Mouse (Mus musculus) liver, embryonic 15.5 days (tissue): ENCODE data around the gene Pdxk. TPM values are rescaled to one million over a fixed set of nuclear protein-coding genes. Genes with fewer than 3 reads are reported as not detected.
A peak's percentile ranks its signal among the peaks of the same experiment; 100 is the strongest.
"Not testable (repeated sequence)": the region's sequence is repeated elsewhere in the genome, so short reads cannot be mapped to it uniquely, and the experiment has no call there.

Experiments used
- ATAC-seq: fragments of 200-750 bp; cut with Nextera tagmentation; 2 replicates; pipeline ENCODE4 v1.8.0; 2017; ENCODE audit warnings: moderate number of reproducible peaks, mild to moderate bottlenecking, moderate library complexity; ENCODE audit not compliant: insufficient read depth
- H3K27ac ChIP-seq: fragments of 300-500 bp; sonication (generic); replicated peaks from 2 replicates; pipeline ENCODE4 v1.5.1; 2015; ENCODE audit warnings: mild to moderate bottlenecking, inconsistent platforms
- H3K27me3 ChIP-seq: fragments of 300-500 bp; sonication (generic); 2 replicates; pipeline ENCODE4 v1.6.1; 2015; ENCODE audit warnings: mild to moderate bottlenecking, inconsistent platforms
- H3K36me3 ChIP-seq: fragments of 300-500 bp; sonication (generic); replicated peaks from 2 replicates; pipeline ENCODE4 v1.6.1; 2015; ENCODE audit warnings: moderate library complexity, mild to moderate bottlenecking, inconsistent platforms
- H3K4me1 ChIP-seq: fragments of 300-500 bp; sonication (generic); replicated peaks from 2 replicates; pipeline ENCODE4 v1.6.1; 2015; ENCODE audit warnings: inconsistent platforms
- H3K4me2 ChIP-seq: fragments of 300-500 bp; sonication (generic); 2 replicates; pipeline ENCODE4 v1.6.1; 2015; ENCODE audit warnings: moderate library complexity, mild to moderate bottlenecking, inconsistent platforms
- H3K4me3 ChIP-seq: fragments of 300-500 bp; sonication (generic); replicated peaks from 2 replicates; pipeline ENCODE4 v1.5.1; 2015; ENCODE audit warnings: mild to moderate bottlenecking, inconsistent platforms
- H3K9ac ChIP-seq: fragments of 300-500 bp; sonication (generic); 2 replicates; pipeline ENCODE4 v1.6.1; 2015; ENCODE audit warnings: moderate library complexity, mild to moderate bottlenecking, inconsistent platforms
- H3K9me3 ChIP-seq: fragments of 300-500 bp; sonication (generic); replicated peaks from 2 replicates; pipeline ENCODE4 v1.6.1; 2016; ENCODE audit warnings: inconsistent platforms
- WGBS: fragments of 180-500 bp; shearing (Covaris S2); methylation state at CpG from one replicate; pipeline ENCODE4 v1.1.7; 2015; ENCODE audit warnings: mixed read lengths; ENCODE audit not compliant: insufficient replicate concordance; 5-methylcytosine and 5-hydroxymethylcytosine counted together
- polyA plus RNA-seq: library from polyadenylated mRNA; unstranded; fragments of >200 nt; fragmentation: Nextera tagmentation; extraction: Ambion mirVana; gene quantifications from 2 replicates; pipeline ENCODE4 v1.2.1, GENCODE M21; 2015

Gene Pdxk
- polyA plus RNA-seq, 1 experiment from 2014 or later, result 5.9 TPM

DNA sequence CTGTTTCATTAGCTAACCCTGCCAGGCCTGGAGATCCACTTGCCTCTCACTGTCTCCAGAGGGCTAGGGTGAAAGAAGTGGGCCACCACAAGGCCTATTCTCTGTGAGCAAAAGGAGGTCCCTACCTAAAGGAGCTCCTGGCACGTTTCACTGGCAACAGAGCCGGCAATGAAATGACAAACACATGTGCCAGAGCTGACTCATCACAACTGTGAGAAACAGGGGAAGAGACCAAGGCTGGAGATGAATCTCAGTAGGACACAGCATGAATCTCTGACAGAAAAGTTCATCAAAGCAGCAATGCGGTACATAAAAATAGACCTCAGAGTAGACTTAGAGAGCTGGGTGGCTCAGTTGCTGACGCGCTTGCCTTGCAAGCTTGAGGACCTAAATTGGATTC is 46.9 kb downstream of the Pdxk start:
- Histone ChIP-seq H3K4me3 (no peak overlapping the region), H3K4me1 (peaks cover 8% of the 10 kb centered on the region), H3K27me3 (no peaks in the 10 kb centered on the region), H3K36me3 (no peaks in the 10 kb centered on the region), H3K9ac (no peak overlapping the region), H3K27ac (no peak overlapping the region), H3K4me2 (no peak overlapping the region), H3K9me3 (no peaks in the 10 kb centered on the region)
- ATAC-seq, result no peak
- 54% methylated on average over 5 of the region's 5 CpGs for WGBS

DNA sequence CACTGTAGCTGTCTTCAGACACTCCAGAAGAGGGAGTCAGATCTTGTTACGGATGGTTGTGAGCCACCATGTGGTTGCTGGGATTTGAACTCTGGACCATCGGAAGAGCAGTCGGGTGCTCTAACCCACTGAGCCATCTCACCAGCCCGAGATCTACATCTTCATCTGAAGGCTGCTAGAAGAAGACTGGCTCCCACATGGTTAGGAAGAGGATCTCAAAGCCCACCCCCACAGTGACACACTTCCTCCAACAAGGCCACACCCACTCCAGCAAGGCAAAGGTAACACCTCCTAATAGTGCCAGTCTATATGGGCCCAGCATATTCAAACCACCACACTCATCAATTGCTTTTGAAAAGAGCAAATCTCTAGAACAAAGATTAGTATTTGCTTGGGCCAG is 49.8 kb downstream of the Pdxk start:
- not testable (repeated sequence) for ATAC-seq, H3K9ac ChIP-seq, H3K4me3 ChIP-seq, H3K27ac ChIP-seq, H3K4me2 ChIP-seq, H3K9me3 ChIP-seq, H3K27me3 ChIP-seq
- Histone ChIP-seq H3K4me1 (peaks cover 21% of the 10 kb centered on the region), H3K36me3 (peaks cover 13% of the 10 kb centered on the region)
- whole genome bisulfite sequencing, result 74% methylated on average over 4 of the region's 4 CpGs

DNA sequence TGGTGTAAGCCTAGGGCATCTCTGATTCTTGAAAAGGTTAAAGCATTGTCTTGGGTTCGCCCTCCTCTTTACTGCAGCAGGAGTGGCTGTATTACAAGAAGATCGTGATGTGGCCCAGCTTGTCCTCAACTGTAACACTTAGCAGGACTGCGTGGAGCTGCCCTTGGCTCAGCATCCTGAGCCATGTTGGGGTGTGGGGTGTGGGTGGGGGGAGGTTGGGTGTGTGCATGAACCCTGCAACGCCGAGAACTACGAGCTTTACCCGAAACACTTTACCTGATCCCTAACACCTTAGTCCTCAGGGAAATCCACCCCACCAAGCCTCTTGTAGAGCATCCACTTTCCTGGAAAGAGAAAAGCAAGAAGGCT is 51.6 kb downstream of the Pdxk start:
- 31% methylated on average over 7 of the region's 7 CpGs for WGBS
- Histone ChIP-seq H3K9me3 (no peaks in the 10 kb centered on the region), H3K27ac (no peak overlapping the region), H3K36me3 (peaks cover 31% of the 10 kb centered on the region), H3K4me3 (peak overlapping the region; percentile 88), H3K27me3 (no peaks in the 10 kb centered on the region), H3K4me1 (peaks cover 21% of the 10 kb centered on the region), H3K4me2 (peak overlapping the region; percentile 79), H3K9ac (no peak overlapping the region)
- peak; percentile 10; the same call in 1 of the 2 replicates for ATAC-seq

DNA sequence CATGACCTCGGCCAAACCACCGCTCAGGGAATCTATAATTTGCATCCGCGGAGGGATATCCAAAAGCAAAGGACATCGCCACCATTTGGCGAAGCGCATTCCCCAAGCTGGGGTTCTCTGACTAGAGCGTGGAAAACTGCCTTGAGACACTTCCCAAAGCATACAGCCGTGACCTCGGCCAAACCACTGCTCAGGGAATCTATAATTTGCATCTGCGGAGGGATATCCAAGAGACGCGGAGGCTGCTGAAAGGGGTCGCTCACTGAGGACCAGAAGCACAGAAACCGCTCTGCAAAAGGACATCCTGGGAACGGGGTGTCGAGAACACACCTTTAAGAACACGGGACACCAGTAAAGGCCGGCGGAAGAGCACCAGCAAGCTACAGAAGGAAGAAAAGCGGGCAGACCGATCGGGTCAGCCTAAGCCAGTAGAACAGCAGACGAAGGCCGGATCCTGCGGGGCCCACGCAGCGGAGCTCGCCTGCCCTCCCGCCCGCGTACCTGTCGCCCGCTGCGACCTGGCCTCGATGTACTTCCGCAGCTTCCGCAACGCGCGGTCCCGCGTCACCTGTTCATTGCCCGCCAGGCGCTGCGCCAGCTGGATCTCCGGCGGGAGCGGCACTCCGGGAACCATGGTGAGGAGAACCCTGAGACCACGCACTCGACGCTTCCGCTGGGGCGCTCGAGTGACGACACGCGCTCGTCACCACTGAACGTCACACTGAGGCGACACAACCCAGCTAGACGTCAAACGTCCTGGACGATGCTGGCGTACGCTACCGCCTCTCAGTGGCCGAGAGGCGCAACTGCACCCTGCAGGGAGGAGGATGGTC is 52.2 kb downstream of the Pdxk start, which contains the start of gene Rrp1:
TSS of gene Rrp1 (minus strand) at position 725 of the 833 bp plus-strand sequence.
- peak within 1 kb of the TSS; percentile 71 for H3K9ac ChIP-seq
- peak within 1 kb of the TSS; percentile 88 for H3K4me3 ChIP-seq
- under 1% methylated on average over 70 of the region's 70 CpGs for WGBS
- H3K4me2 ChIP-seq, result peak within 1 kb of the TSS; percentile 79
- H3K27ac ChIP-seq, result peak within 1 kb of the TSS; percentile 65
- H3K9me3 ChIP-seq, result no peaks in the 10 kb centered on the region
- peaks cover 37% of the 10 kb centered on the region for H3K36me3 ChIP-seq
- peak; percentile 90 for ATAC-seq
- peaks cover 23% of the 10 kb centered on the region for H3K4me1 ChIP-seq
- H3K27me3 ChIP-seq, result no peaks in the 10 kb centered on the region

DNA sequence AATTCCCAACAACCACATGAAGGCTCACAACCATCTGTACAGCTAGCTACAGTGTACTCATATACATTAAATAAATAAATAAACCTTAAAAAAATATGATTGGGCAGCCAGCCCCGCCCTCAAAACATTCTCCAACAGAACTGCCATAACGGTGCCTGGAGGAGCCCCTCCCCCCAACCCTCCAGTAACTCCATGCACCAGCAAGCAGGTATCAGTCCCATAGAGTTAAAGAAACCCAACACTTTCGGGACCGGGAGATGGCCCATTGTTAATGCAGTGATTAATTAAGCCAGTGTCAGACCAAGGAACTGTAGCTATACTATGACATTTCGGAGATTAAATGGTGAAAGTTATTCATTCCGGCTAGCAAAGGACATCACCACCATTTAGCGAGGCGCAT is 52.9 kb downstream of the Pdxk start:
- peaks cover 30% of the 10 kb centered on the region for H3K4me1 ChIP-seq
- H3K9ac ChIP-seq, result peak overlapping the region; percentile 71
- no peak for ATAC-seq
- peaks cover 43% of the 10 kb centered on the region for H3K36me3 ChIP-seq
- peak overlapping the region; percentile 79 for H3K4me2 ChIP-seq
- H3K4me3 ChIP-seq, result peak overlapping the region; percentile 88
- no peak overlapping the region for H3K27ac ChIP-seq
- no peaks in the 10 kb centered on the region for H3K9me3 ChIP-seq
- H3K27me3 ChIP-seq, result no peaks in the 10 kb centered on the region
- 9% methylated on average over 8 of the region's 8 CpGs for WGBS

DNA sequence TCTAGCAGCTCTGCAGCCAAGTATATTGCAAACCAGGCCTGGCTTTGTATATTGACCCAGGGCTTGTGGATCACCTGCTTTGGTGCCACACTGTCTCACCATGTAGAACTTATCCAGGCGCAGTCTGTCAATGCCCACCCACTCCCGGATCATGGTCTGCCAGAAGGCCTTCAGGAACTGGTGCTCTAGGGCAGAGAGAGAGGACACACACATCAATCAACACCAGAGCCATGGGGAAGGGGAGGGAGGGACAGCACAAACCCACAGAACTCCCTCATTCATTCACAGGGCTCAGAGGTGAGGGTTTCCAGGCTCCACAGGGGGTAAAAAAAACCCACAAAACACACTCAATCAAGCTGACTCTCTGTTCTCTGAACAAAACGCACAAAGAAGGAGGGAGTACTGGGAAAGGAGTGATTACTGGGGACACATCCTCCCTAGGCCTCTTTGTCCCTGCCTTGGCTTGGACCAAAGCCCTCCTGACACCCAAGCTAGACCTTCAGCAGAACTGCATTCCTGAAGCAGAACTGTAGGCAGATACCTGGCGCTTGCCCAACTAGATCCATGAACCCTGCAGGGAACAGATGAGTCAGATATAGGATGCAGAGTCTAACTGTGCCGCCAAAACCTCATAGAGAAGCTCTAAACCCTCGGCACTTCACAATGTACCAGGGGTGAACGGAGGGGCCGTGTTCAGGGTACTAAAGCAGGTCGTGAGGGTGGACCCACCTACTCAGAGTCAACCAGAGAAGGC is 55.6 kb downstream of the Pdxk start:
- 79% methylated on average over 9 of the region's 9 CpGs for WGBS
- peaks cover 35% of the 10 kb centered on the region for H3K4me1 ChIP-seq
- H3K4me2 ChIP-seq, result no peak overlapping the region
- no peak overlapping the region for H3K9ac ChIP-seq
- no peak overlapping the region for H3K27ac ChIP-seq
- no peak for ATAC-seq
- H3K9me3 ChIP-seq, result no peaks in the 10 kb centered on the region
- H3K27me3 ChIP-seq, result no peaks in the 10 kb centered on the region
- H3K36me3 ChIP-seq, result peaks cover 67% of the 10 kb centered on the region
- H3K4me3 ChIP-seq, result no peak overlapping the region

DNA sequence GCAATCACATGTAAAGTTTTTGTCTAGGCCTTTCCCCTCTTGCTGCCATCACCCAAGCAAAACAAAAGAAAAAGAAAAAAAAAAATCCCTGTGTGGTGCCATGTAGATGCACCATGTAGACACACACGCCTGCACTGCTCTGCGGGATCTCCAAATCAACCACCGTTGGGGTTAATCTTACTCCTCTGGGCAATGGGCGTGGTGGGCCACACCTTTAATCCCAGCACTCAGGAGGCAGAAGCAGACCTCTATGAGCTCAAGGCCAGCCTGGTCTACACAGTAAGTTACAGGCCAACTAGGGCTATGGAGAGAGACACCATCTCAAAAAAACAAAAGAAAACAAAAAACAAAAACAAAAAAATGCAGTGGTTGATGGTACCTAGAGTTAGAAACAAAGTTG is 57.6 kb downstream of the Pdxk start:
- no peak overlapping the region for H3K27ac ChIP-seq
- peaks cover 30% of the 10 kb centered on the region for H3K4me1 ChIP-seq
- H3K27me3 ChIP-seq, result no peaks in the 10 kb centered on the region
- ATAC-seq, result no peak
- no peak overlapping the region for H3K4me2 ChIP-seq
- no peak overlapping the region for H3K9ac ChIP-seq
- H3K36me3 ChIP-seq, result peaks cover 88% of the 10 kb centered on the region
- no peaks in the 10 kb centered on the region for H3K9me3 ChIP-seq
- no peak overlapping the region for H3K4me3 ChIP-seq
- 20% methylated on average over 4 of the region's 4 CpGs for WGBS

DNA sequence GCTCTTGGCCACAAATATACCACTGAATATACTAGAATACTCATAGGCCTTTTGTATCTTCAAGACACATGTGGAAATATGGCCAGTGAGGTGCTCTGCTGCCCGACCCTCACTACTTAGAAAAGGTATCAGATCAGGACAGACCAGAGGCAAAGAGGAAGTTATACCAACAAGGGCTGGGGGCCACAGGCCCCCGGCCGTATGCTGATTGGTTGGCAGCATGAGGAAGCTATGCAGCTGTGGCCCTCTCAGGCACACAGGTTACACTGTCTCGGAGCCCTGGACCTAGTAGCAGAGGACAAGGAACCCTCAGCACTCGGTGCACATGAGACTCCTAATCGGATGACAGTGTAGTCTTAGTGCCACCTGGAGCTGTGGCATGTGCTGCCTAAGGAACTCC is 58.6 kb downstream of the Pdxk start:
- no peak overlapping the region for H3K4me3 ChIP-seq
- no peak for ATAC-seq

DNA sequence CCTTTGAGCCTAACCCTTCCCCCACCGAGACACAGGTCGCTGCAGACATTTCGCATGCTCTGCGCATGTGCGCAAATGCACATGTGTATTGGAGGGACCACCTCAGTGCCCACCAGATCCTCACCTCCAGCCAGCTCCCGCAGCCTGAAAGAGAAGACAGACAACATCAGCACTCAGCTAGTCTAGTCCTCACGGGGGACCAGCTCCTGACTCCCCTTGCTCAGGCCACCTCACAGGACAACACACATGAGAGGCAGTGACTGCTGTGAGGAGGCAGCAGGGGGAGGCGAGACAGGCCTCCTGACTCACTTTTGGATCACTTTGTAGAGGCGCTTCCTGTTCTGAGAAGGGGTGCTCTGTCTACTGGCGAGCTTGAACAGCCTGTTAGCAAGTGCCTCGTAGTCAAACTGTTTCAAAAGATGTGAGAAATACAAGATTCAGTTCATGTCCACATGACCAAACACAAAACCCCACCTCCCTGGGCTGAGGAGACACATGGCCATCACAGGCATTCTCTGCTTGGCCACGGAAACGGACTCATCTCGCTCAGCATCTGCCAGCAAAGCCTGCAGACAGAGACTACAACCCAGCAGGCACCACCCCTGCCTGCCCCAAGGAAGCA is 62.4 kb downstream of the Pdxk start:
- ATAC-seq, result no peak
- no peaks in the 10 kb centered on the region for H3K9me3 ChIP-seq
- no peak overlapping the region for H3K27ac ChIP-seq
- peaks cover 41% of the 10 kb centered on the region for H3K4me1 ChIP-seq
- 83% methylated on average over 14 of the region's 14 CpGs for WGBS
- H3K4me2 ChIP-seq, result no peak overlapping the region
- no peaks in the 10 kb centered on the region for H3K27me3 ChIP-seq
- H3K9ac ChIP-seq, result no peak overlapping the region
- no peak overlapping the region for H3K4me3 ChIP-seq
- peaks cover 78% of the 10 kb centered on the region for H3K36me3 ChIP-seq

More for the DNA sequence above, 58.6 kb downstream of the Pdxk start:
- H3K27me3 ChIP-seq, result no peaks in the 10 kb centered on the region
- H3K9ac ChIP-seq, result no peak overlapping the region
- 39% methylated on average over 6 of the region's 6 CpGs for WGBS
- no peak overlapping the region for H3K27ac ChIP-seq
- peaks cover 97% of the 10 kb centered on the region for H3K36me3 ChIP-seq
- no peak overlapping the region for H3K4me2 ChIP-seq
- no peaks in the 10 kb centered on the region for H3K9me3 ChIP-seq
- peaks cover 25% of the 10 kb centered on the region for H3K4me1 ChIP-seq

DNA sequence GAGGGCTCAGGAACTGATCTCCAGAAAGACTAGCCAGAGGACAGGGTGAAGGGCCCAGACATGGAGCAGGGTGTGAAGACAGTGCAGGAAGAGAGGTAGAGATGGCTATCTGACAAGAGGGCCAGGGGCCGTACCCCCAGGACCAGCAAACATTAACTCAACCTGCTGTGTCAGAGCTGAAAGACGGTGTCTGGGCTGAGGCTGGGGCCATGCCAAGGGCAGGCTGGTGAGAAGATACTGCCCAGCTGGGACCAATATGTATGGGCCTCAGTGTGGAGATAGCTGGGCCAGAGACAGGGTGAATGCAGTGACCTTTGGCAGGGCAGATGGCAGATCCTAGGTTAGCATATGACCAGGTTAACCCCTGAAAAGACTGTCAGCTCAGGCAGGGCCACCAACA is 63.6 kb downstream of the Pdxk start:
- no peaks in the 10 kb centered on the region for H3K9me3 ChIP-seq

DNA sequence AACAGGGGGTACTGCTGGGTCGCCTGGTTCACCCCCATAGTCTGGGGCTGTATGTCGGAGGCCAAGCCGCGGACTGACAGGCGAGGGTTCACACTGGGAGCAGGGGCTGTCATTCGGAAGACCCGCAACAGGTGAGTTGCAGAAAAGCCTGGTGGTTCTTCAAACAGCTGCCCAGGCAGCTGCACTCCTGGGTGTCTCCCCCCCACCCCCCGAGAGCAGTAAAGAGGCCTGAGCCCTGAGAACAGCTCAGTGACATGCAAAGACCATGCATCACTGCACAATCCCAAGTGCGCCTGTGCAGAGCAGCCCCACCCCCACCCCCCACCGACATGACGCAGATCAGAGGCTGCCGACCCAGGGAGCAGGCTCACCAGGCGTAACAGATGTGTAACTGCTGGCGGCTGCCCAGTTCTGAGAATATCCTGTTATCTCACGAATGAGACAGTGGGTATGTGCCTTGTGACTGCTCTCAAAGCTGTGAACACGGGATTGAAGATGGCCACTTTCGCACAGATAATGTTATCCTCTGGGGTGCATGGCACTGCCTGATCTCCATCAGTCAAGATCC is 65.6 kb downstream of the Pdxk start:
- peaks cover 48% of the 10 kb centered on the region for H3K36me3 ChIP-seq

More for the DNA sequence above, 63.6 kb downstream of the Pdxk start:
- Histone ChIP-seq H3K4me2 (no peak overlapping the region), H3K4me3 (no peak overlapping the region), H3K4me1 (peaks cover 30% of the 10 kb centered on the region), H3K36me3 (peaks cover 65% of the 10 kb centered on the region), H3K27ac (no peak overlapping the region), H3K27me3 (peaks cover 5% of the 10 kb centered on the region; the same call in 1 of the 2 replicates), H3K9ac (no peak overlapping the region)
- ATAC-seq, result no peak
- 70% methylated on average over 2 of the region's 2 CpGs for WGBS

More for the DNA sequence above, 65.6 kb downstream of the Pdxk start:
- ATAC-seq, result peak; percentile 79
- Histone ChIP-seq H3K4me2 (no peak overlapping the region), H3K9ac (no peak overlapping the region), H3K4me1 (peaks cover 29% of the 10 kb centered on the region), H3K9me3 (no peaks in the 10 kb centered on the region), H3K27ac (peak overlapping the region; percentile 74), H3K4me3 (no peak overlapping the region), H3K27me3 (peaks cover 5% of the 10 kb centered on the region; the same call in 1 of the 2 replicates)
- 39% methylated on average over 17 of the region's 17 CpGs for WGBS
